In the genomic region with DNA sequence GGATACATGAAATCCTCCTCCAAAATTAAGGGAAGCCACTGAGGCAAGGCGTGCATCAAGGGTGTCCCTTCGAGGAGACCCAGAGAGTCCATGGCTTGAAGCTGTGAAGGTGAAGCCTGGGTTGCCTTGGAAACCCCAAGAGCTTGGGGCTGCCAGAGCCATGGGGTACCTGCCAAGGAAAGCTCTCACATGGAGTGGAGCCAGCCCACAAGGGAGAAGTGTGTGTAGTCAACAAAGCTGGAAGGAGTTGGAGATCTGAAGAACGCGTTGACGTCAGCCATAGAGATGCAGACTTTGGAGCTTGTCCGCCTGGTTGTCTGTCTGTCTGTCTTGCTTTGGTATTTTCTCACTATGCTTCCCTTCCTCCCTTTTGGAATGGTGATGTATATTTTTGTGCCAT, we compare ENCODE assay signal across 24 mouse cellular contexts. TPM values are rescaled to one million over a fixed set of nuclear protein-coding genes. Genes with fewer than 3 reads are reported as not detected.
DNase-seq lines count a peak whose midpoint lies in the region; TF ChIP-seq lines count a peak whose summit lies in the region.
"Had no signal": no experiment of that assay in that cellular context is flagged by ENCODE, and none has a peak within 500 bp of the region (broad histone marks: within the 10 kb centered on the region; RNA-seq: fewer than 3 reads in every experiment).

No protein-coding gene starts in this region.

- no peak overlapping the region for H3K27ac ChIP-seq in cerebellum, adult 2 months (ENCODE audit: insufficient read depth, low read length)
- H3K27ac ChIP-seq: embryonic facial prominence, embryonic 12.5 days; hindbrain, embryonic 15.5 days; limb, embryonic 13.5 days; liver, embryonic 14.5 days; macrophage; midbrain, embryonic 13.5 days had no signal

- WGBS in cerebellum, adult 2 months = 43% methylated on average over 6 of the region's 6 CpGs

- DNase-seq in cerebellum, postnatal 10 days = peak; percentile 25 to 29
- no peak for DNase-seq in cerebellum, adult 2 months
- peak; percentile 25 for DNase-seq in right cerebral cortex, adult 18-20 months
- DNase-seq in right cerebral cortex, postnatal 4 days = no peak
- peak; percentile 39 for DNase-seq in lung, postnatal 25 days (ENCODE audit: low spot score)
- DNase-seq in thymus, postnatal 36 days = no peak
- DNase-seq in thymus, adult 18-20 months = no peak
- DNase-seq: cerebellum, adult 18-20 months; gastrocnemius, postnatal 36 days; retina, postnatal 1 day; thymus, postnatal 14 days had no signal

- H3K27me3 ChIP-seq in cerebellum, adult 2 months (ENCODE audit: control insufficient read depth, insufficient read depth, low read length) = no peaks in the 10 kb centered on the region
- H3K27me3 ChIP-seq: embryonic facial prominence, embryonic 12.5 days; hindbrain, embryonic 15.5 days; limb, embryonic 13.5 days; midbrain, embryonic 13.5 days had no signal

- H3K4me1 ChIP-seq in cerebellum, adult 2 months (ENCODE audit: control insufficient read depth, insufficient read depth, low read length) = no peaks in the 10 kb centered on the region
- H3K4me1 ChIP-seq: embryonic facial prominence, embryonic 12.5 days; heart, embryonic 12.5 days; hindbrain, embryonic 15.5 days; limb, embryonic 13.5 days; midbrain, embryonic 13.5 days had no signal

- TF ChIP-seq CTCF in cerebellum, adult 2 months (IDR thresholded peaks at IDR 0.05; ENCODE audit: borderline replicate concordance, insufficient read depth, low read depth, low read length) = no peak

- no peak overlapping the region for H3K4me3 ChIP-seq in cerebellum, adult 2 months (replicated peaks; ENCODE audit: insufficient read depth, low read depth, low read length)
- H3K4me3 ChIP-seq: embryonic facial prominence, embryonic 12.5 days; heart, embryonic 12.5 days; hindbrain, embryonic 15.5 days; limb, embryonic 13.5 days; midbrain, embryonic 13.5 days had no signal

- no peak for TF ChIP-seq POLR2A in cerebellum, adult 2 months (IDR thresholded peaks at IDR 0.05; ENCODE audit: borderline replicate concordance, insufficient read depth, low read length)

RNA-seq across cellular contexts. Expression of a gene that starts 14.0 kb away (rescaled TPM):
- 1.0 and 1.4 TPM in 2 replicates for polyA plus RNA-seq in cerebellum, adult 2 months (2012; rRNA removed)
- polyA plus RNA-seq: macrophage; midbrain, embryonic 13.5 days had no signal

RNA-seq across cellular contexts. Expression of a gene that starts 16.1 kb away (rescaled TPM):
- 0.02 and 0.05 TPM in 2 replicates for polyA plus RNA-seq in cerebellum, adult 2 months (2012; rRNA removed)
- polyA plus RNA-seq: embryonic facial prominence, embryonic 12.5 days; heart, embryonic 12.5 days; hindbrain, embryonic 15.5 days; intestine, postnatal 0 days; kidney, embryonic 16.5 days; macrophage; spleen, adult 2 months; stomach, embryonic 16.5 days had no signal

RNA-seq across cellular contexts. Expression of a gene that starts 24.3 kb away (rescaled TPM):
- polyA plus RNA-seq in cerebellum, adult 2 months (2012; rRNA removed) = not detected in 2 replicates
- polyA plus RNA-seq: cortical plate, adult 2 months; embryonic facial prominence, embryonic 12.5 days; frontal cortex, adult 2 months; heart, embryonic 12.5 days; hindbrain, embryonic 15.5 days; intestine, postnatal 0 days; kidney, embryonic 16.5 days; limb, embryonic 13.5 days; liver, embryonic 14.5 days; macrophage; midbrain, embryonic 13.5 days had no signal

Comparison
In these comparisons a context has a peak if more than half of its experiments do, and no peak if none do; other contexts are left out.
1. DNase-seq: peak in cerebellum, postnatal 10 days (2 of 2), right cerebral cortex, adult 18-20 months (single experiment) and lung, postnatal 25 days (single experiment); none in cerebellum, adult 2 months (0 of 2), right cerebral cortex, postnatal 4 days (single experiment), thymus, postnatal 36 days (0 of 2) and thymus, adult 18-20 months (0 of 2).